Mouse (Mus musculus): ENCODE measurements around the gene Tnfsf15. TPM values are rescaled to one million over a fixed set of nuclear protein-coding genes. Genes with fewer than 3 reads are reported as not detected.

The Tnfsf15 gene
- 0.02 TPM in 2 replicates for polyA plus RNA-seq (2012; rRNA removed)

GRCm38 (mm10) chr4:63744693-63745171, at the start of gene Tnfsf15:
TSS of gene Tnfsf15 (minus strand) at chr4:63745113.

Other genes starting within 250 kb of the Tnfsf15 start
- 0.55 and 0.63 TPM in 2 replicates for gene Whrn, start 249.1 kb downstream of the Tnfsf15 start, polyA plus RNA-seq (2012; rRNA removed)
- 42.6 and 50.0 TPM in 2 replicates for gene Atp6v1g1, start 200.3 kb downstream of the Tnfsf15 start, polyA plus RNA-seq (2012; rRNA removed)
- 4.2 and 5.5 TPM in 2 replicates for gene Tmem268, start 186.3 kb downstream of the Tnfsf15 start, polyA plus RNA-seq (2012; rRNA removed)
- not detected in 2 replicates for gene Gm11213, start 139.9 kb downstream of the Tnfsf15 start, polyA plus RNA-seq (2012; rRNA removed)
- gene Tex48, start 122.7 kb downstream of the Tnfsf15 start, polyA plus RNA-seq (2012; rRNA removed), result not detected in 2 replicates
- not detected in 2 replicates for gene Gm11214, start 81.7 kb downstream of the Tnfsf15 start, polyA plus RNA-seq (2012; rRNA removed)
- 0.01 TPM in 2 replicates for gene Tnfsf8, start 116.2 kb upstream of the Tnfsf15 start, polyA plus RNA-seq (2012; rRNA removed)

Measured in liver, embryonic 14 days (tissue).